Mouse (Mus musculus) frontal cortex, postnatal 14 days (tissue): ENCODE data around the gene Cd4.
"Not testable (repeated sequence)": the region's sequence is repeated elsewhere in the genome, so short reads cannot be mapped to it uniquely, and the experiment has no call there.

Experiments used
- DNase-seq, 2 experiments: peaks; one replicate each; pipeline ENCODE4 v3.0.0; 2022; ENCODE audit warnings: low spot score in 2 of 2

Cd4 gene

DNA sequence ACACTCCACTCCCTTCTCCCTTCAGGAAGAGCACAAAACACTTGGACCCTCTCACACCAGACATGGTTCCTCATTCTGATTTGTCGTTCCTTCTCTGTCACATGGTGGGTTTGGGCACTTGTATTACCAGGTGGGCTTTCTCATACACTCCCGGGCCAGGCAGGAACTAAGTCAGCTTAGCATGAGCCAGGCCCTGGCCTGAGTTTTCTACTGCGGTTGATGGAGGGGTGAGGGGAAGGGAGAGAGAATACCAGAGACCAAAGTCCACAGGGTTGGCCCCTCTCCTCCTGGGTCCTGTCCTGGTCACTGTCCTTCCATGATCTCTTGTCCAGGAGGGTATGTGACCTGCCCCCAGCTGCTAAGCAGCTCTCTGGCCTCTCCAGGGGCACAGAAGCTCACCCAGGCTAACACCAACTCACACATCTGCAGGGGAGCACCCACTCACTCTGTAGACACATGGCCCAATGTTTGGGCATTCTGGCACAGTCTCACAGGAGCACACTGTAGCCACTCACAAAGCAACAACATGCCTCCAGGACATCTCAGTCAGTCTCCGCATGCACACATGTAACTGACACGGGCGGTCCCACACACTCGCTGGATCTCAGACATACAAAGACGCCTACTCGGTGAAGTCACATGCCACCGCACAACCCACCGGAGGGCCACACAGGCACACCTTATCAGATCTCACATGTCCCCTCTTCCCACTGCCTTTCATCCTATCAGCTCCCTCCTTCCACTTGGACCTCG, 28.1 kb upstream of the Cd4 start:
- DNase-seq: peak; percentile 54 to 61

DNA sequence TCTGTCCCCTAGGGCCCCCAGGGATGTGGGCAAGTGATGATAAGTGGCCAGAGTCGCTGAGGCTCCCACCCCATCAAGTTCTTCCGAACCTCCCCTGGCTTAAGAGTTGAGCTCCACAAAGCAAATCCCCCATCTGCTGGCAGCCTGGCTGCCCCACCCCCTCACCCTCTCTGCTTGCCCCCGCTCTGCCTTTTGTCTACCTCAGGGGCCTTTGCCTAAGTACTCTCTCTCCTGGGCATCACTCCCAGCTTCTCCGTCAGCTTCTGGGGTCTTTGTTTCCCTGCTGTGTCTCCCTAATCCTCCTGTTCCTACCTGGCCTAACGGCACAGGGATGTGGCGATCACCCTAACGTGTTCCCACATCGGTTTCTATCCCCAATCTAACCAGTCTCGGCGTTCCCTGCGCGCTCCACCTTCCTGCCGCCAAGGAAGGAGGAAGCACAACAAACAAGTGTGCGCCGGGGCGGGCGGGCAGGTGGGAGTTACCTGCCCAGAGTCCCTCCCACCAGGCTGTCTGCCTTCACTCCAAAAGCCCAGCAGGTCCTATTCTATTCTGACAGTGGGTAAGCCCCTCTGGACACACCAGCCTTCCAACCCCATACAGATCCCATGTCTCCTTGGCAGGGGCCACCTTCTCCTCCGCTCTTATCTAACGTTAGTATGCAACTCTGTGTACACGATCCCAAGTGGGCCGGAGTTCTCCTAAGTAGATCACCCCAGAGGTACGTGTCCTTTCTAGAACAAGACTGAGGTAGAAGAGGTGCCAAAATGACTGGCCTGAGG, 27.3 kb upstream of the Cd4 start:
- no peak for DNase-seq

DNA sequence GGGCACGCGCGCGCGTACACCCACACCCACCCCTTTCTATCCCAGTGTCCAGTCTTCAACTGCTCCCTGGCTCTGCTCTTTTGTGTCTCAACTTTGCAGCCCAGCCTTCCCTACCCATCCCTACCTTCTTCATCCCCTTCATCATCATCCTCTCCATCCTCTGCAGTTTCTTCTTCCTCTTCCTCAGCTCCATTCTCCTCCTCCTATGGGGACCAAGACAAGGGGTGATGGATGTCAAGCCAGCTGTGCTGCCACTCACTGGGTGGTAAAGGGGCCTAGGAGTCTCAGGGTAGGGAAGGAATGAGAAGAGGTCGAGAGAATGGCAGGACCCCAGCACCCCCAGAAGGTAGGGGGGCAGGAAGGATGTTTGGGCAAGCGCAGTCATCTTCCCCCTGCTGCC, 26.5 kb upstream of the Cd4 start:
- no peak for DNase-seq

DNA sequence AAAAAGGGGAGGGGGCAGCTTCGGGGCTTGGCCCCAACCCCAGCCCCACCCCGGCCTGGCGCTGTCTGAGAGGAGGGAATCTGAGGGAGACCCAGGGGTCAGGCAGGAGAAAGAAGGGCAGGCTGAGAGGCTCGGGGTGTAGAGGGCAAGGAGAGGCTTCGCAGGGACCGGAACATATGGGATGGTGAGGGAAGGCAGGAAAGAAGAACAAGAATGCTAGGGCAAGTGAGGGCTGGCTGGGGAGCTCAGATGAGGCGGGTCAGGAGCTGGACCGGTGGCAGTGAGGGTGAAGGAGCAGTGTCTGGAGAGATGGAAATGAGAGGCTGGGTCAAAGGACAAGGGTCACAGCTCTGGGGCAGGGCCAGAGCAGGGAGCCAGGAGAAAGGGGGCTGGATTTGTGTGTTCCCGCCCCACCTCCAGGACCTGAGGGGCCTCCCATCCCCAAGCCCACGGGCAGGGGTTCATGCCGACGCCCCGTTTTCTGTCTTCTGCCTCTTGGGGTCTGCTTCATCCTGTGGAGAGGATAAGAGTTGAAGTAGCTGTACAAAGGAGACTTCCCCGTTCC, 25.8 kb upstream of the Cd4 start:
- no peak for DNase-seq

DNA sequence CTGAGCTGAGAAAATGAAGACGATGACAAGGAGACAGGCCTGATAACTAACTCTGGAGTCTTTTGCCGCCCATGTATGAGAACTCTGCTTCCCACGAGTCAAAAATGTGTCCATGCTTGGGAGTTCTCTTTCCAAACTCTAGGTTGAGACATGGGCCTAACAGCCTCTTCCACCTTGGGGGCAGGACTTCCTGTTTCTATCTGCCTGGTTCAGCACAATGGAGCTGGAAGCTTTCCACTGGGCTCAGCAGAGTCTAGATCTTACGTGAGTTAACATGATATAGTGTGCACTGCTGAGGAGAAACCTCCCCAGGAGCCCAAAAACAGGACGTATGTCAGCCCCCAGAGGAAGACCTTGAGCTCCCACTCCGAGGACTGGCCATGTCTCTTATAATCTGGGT, 25.2 kb upstream of the Cd4 start:
- no peak for DNase-seq

DNA sequence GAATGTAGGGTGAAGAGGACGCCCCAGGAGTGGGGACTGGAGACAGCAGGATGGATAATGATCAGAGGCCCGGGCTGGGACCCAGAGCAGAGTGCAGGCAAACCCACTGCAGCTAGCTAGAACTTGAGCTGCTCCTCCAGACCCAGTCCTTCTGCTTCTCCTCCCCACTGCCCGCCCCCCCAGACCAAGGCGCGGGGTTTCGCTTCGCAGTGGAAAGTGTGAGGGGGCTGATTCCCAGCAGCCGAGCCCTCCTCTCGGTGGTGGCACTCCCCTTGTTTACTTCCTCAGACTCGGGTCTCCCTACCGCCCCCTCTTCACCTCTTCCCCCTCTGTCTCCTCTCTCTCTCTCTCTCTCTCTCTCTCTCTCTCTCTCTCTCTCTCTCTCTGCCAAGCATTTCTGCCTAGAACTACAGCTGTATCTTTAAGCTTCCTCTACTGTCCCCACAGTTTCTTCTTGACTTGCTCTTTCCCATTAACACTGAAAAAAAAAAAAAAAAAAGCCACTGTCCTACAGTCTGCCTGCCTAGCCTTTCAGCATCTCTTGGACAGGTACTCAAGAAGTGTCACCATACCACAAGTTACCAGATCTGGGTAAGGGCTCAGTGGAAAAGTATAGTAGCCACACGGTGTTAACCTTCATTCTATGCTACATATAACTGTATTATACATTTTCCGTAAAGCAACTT, 23.7 kb upstream of the Cd4 start, which contains the start of gene Lag3:
Gene Lag3, minus strand, starts transcription at position 173 of the 686 bp plus-strand sequence.
- DNase-seq: no peak

DNA sequence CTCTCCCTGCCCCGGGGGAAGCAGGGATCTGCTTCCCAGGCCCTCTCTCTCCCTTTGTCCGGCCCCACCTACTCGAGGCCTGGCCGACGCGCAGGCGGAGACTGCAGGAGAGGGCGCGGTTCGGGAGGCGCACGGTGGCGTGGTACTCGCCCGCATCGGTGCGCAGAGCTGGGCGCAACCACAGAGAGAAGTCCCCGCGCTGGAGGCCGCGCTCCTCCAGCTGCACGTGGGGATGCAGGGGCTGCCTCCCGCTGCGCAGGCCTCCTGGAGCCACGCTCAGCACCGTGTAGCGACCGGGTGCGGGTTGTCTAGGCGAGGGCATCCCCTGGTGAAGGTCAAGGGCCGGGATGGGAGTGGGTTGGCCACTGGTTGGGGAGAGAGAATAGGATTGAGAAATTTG, 22.0 kb upstream of the Cd4 start:
- no peak for DNase-seq

DNA sequence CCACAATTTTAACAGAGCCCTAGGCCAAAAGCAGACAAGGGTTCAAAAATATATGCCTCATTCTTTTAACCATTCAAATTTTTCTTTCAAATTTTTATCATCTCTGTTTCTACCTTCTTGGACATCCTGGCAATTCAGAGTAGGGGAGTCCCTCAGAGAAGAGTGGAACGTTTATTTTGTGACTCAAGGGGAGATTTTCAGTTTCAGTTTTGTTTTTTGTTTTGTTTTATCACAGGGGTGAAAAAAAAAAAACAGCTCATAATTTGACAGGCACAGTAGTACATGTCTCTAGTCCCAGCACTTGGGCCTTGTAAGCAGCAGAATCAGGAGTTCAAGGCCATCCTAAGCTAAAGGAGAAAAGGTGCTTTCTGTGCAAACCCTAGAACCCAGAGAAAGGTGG, 19.7 kb upstream of the Cd4 start:
- no peak for DNase-seq

DNA sequence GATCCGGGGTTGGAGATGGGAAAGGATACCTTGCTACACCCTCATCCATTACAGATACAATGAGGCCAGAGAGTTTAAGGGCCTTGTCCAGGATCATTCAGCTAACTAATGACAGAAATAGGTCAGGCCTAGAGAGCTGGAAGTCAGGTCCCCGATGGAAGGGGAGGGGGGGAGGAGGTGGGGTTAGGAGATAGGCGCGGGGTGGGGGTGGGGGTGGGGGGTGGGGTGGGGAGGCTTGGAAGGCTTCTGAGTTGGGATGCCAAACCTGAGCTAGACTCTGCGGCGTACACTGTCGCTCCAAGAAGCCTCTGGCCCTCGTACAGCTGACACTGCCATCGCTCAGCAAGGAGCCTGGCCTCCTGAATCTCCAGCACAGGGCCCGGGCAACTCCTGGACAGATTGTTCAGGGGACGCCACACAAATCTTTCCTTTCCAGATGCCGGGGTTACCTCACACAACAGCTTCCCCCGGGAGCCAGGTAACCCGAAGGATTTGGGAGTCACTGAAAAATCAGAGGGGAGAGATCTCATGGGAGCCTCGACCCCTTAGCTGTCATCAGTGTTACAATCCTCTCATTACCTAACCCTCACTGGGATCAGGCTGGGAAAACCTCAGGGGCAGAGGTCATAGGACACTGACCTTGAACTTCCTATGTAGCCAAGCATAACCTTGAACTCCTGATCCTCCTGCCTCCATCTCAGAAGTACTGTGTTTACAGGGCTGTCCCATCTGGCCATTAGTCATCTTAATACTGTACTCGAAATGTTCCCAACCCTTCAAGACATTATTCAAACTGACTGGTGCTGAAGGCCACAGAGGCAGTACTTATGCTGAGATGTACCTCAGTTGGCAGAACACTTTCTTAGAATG, 17.2 kb upstream of the Cd4 start:
- DNase-seq: no peak

DNA sequence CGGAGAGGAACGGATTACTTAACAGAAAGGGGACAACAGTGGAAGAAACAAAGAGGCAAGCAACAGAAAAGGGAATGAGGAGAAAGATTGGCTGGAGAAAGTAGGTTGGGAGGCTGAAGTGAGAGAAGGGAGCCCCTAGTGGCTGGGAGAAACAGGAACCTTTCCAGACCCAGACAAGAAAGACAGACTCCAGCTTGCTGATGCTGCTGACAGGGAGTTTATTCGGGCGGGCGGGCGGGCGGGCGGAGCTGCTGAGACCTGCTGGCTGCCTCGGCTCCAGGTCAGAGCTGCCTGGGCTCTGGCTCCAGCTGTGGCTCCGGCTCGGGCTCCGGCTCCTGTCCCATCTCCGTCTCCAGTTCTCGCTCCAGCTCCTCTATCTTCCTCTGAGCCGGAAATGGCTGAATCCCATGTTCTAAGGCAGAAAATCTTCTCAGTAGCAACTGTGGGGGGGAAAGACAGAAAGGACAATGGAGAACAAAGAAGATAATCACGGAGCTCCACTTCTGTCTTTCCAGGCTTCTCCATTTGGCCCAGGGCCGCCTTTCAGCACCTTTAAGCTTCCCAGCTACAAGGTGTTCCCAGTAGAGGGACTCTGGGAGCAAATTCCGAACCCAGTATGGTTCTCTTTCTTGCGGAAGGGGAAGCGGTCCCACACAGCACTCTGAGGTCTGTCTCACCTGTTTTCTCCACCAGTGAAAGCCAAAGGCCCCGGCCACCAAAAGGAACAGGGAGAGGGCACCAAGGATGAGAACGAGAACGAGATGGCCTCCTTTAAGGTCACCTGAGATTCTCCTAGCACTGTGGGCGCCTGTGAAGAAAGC, 16.4 kb upstream of the Cd4 start:
- peak; percentile 62 to 72 for DNase-seq

DNA sequence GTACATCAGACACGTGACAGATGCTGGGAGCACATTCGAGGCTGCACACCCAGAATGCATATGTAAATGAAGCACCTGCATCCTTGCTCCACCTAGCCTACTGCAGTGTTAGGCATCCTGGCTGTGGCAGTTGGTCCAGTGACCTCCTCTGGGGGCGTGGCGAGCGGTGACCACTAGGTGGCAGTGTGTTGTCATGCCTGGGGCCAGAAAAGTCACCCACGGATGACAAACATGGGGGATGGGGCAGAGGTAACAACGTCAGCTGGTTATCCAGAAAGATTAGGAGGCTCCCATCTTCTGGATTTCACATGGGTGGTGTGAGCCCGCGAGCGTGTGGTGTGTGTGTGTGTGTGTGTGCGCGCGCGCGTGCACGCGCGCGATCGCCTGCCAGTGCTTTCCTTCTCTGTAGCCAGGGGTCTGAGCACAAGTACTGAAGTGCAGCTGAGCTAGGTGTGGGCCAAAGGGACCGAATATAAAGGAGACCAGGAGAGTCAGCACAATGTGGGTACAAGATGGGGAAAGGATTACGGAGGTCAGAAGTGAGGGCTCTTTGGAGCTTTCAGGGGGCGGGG, 15.6 kb upstream of the Cd4 start:
- DNase-seq: peak; percentile 86 to 91

DNA sequence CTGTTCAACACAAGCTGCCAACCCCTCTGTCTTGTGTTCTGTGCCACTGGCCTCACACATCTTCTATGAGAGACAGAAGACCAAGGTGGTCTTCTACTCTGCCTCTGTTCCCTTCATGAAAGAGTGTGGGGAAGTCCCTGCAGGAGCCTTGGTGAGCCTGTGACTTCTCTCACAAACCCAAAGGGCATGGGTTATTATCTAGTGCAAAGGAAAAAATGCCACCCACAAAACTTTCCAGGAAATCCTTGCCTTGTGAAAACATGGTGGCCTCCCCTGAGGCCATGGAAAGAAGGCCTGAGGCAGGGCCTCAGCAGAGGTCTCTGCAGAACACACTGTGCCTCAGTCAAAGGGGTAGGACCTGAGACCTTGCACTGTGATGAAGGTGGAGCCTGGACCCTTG, 13.8 kb upstream of the Cd4 start:
- DNase-seq: no peak

DNA sequence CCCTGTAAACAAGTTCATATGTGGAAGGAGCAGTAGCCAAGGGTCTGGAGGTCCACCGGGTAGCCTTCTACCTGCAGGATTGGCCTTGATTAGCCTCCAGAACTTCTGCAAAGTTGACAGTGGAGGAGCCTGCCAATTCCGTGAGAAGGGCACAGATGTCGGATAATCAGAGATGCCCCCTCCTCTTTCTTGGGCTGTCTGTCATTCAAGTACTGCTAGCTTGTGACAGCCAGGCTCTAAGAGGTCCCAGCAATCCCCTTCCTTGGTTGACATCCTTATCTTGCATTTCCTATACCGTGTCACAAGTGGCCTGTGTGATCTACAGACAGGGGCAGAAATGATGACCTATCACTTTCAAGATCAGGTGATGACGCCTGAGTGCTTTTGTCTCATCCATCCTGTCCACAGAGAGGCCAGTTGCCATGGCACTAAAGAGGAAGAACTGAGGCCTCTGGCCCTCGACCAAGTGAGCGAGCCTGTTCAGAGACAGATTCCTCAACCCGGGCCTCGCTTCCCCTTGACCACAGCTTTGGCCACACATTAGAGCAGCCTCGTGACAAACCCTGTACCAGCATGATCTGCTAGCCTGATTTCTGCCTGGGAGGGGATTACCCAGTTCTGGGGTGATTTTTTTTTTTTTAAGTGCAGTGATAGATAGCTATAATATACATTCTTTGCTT, 12.9 kb upstream of the Cd4 start:
- peak in 1 of 2 experiments; percentile 53 for DNase-seq

DNA sequence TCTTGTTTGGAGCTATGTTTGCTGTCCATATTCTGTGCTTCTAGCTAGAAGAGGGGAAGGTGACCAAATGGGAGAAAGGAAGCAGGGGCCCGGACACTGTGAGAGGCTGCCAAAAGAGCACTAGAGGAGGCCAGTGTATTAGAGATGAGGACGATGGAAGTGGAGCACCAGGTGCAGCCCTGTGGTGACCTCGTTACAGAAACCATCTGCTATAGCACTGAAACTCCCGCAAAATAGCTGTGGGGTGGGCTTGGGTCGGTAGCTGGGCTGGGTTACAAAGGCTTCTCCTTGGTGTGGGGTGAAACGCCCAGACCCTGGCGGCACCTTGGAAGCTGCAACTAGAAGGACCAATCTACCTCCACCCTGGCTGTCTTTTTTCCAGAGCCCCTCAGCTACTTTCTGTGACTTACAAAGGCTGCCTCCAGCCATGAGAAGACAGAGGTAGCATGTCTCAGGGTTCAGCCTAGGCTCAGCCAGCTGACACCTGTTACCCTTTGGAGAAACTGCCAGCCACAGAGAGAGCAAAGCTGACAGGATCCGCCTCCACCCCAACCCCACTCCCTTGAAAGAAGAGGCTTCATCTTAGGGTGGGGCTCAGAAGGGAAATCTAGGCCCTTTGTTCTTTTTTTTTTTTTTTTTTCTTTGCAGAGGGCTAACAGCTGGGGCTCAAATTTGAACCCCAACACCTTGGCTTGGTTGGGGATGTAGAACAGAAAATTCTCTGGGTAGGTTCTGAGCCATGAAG, 12.2 kb upstream of the Cd4 start:
- no peak for DNase-seq

DNA sequence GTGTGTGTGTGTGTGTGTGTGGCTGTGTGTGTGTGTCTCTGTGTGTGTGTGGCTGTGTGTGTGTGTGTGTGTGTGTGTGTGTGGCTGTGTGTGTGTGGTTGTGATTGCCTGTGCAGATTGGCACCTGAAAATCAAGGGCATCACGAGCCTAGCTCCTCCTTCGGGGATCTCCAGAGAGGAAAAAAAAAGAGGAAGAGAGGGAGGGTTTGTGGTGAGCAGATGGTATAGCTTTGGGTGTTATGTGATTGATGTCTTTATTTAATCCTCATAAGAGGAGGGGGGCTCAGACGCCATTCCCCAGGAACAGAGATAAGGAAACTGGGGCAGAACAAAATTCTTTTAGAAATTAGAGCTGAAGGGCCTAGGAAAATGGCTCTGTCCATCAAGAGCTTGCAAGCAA, 10.3 kb upstream of the Cd4 start:
- no peak for DNase-seq

DNA sequence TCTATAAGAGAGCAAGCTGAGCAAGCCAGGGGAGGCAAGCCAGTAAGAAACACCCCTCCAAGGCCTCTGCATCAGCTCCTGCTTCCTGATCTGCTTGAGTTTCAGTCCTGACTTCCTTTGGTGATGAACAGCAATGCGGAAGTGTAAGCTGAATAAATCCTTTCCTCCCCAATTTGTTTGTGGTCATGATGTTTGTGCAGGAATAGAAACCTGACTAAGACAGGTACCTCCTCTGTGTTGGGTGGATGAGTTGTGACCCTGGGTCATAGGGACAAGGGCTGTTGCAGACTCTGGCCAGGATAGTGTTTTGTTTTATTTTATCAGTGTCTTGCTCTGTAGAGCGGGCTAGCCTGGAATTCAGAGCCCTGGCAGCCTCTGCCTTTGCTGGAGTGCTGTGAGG, 6.1 kb upstream of the Cd4 start:
- not testable (repeated sequence) for DNase-seq

DNA sequence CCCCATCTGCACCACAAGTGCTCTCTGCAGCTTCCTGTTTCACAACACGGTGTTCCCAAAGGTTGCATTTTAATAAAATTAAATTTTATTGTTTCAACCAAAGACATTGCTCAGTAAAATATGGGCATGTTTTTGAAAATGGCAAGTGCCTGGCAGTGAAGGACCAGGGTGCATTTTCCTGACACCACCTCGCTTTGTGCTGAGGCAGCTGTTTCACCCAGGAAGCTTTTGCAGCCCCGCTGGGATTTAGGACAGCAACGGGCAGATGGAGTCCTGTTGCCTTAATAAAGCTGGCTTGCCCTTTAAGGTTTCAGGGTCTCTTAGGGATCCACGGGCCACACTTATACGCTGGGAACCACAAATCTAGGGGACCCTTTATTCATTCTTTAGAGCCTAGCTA, 3.0 kb upstream of the Cd4 start:
- no peak for DNase-seq

DNA sequence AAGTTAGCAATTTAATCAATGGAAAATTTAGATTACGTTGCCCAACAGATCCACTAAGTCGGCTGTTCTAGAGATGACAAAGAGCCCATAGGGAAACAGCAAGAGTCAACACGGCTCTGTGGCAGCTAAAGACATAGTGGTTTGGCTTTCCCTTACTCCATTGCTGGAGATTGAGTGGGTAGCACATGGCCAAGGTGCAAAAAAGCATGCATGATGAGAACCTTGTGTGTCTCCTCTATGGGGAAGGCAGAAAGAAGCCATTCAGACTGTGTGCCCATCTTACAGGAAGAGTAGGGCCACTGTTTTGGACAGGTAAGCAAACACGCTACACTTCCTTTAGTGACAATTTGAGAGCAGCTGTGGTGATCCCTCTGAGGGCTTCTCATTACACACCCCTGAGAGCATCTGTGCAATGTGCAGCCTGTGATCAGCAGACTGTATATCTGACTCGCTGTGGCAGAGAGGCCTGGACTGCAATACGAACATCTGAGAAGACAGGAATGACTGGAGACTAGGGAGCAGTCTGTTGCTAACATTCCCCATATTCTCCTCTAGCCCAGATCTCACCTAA, 619 bp upstream of the Cd4 start:
- DNase-seq: no peak
